Mouse (Mus musculus) stomach, embryonic 14.5 days (tissue): Measurements from ENCODE around the gene Cog6. TPM values are rescaled to one million over a fixed set of nuclear protein-coding genes. Genes with fewer than 3 reads are reported as not detected.
"Not testable (repeated sequence)": the region's sequence is repeated elsewhere in the genome, so short reads cannot be mapped to it uniquely, and the experiment has no call there.

Experiments
- ATAC-seq: fragments of 200-750 bp; cut with Nextera tagmentation; 2 replicates; pipeline ENCODE4 v1.8.0; 2017; ENCODE audit warnings: low read depth, moderate TSS enrichment; ENCODE audit not compliant: insufficient number of reproducible peaks, insufficient read depth, low FRiP score
- H3K27ac ChIP-seq: fragments of 300-500 bp; sonication (generic); 2 replicates; pipeline ENCODE4 v1.5.1; 2014; ENCODE audit warnings: mild to moderate bottlenecking, low read length, moderate library complexity, mixed read lengths
- H3K27me3 ChIP-seq: fragments of 300-500 bp; sonication (generic); 2 replicates; pipeline ENCODE4 v1.6.1; 2014; ENCODE audit warnings: low read length, control low read depth, mixed read lengths; ENCODE audit not compliant: control insufficient read depth, insufficient read depth
- H3K36me3 ChIP-seq: fragments of 300-500 bp; sonication (generic); 2 replicates; pipeline ENCODE4 v1.6.1; 2014; ENCODE audit warnings: mild to moderate bottlenecking, control low read depth, low read length, moderate library complexity, mixed read lengths; ENCODE audit not compliant: control insufficient read depth, insufficient read depth
- H3K4me1 ChIP-seq: fragments of 300-500 bp; sonication (generic); 2 replicates; pipeline ENCODE4 v1.6.1; 2014; ENCODE audit warnings: low read length, control low read depth, mixed read lengths; ENCODE audit not compliant: control insufficient read depth, insufficient read depth
- H3K4me2 ChIP-seq: fragments of 300-500 bp; sonication (generic); replicated peaks from 2 replicates; pipeline ENCODE4 v1.6.1; 2014; ENCODE audit warnings: low read depth, low read length, control low read depth
- H3K4me3 ChIP-seq: fragments of 300-500 bp; sonication (generic); 2 replicates; pipeline ENCODE4 v1.5.1; 2014; ENCODE audit warnings: low read depth, low read length, control low read depth
- H3K9ac ChIP-seq: fragments of 300-500 bp; sonication (generic); replicated peaks from 2 replicates; pipeline ENCODE4 v1.6.1; 2014; ENCODE audit warnings: low read depth, mild to moderate bottlenecking, control low read depth, low read length, moderate library complexity, mixed read lengths
- H3K9me3 ChIP-seq: fragments of 300-500 bp; sonication (generic); 2 replicates; pipeline ENCODE4 v1.6.1; 2016; ENCODE audit warnings: low read depth, low read length, control low read depth; ENCODE audit not compliant: control insufficient read depth
- WGBS: fragments of 180-500 bp; shearing (Covaris S2); extraction: QIAGEN DNeasy Blood & Tissue Kit; methylation state at CpG from one replicate; pipeline ENCODE4 v1.1.7; 2014; 5-methylcytosine and 5-hydroxymethylcytosine counted together
- polyA plus RNA-seq: library from polyadenylated mRNA; unstranded; fragments of >200 nt; fragmentation: Nextera tagmentation; extraction: Ambion mirVana; gene quantifications from 2 replicates; pipeline ENCODE4 v1.2.1, GENCODE M21; 2014

The Cog6 gene
- polyA plus RNA-seq, 1 experiment from 2014 or later, result 51.1 TPM

GRCm38 (mm10) chr3:52993296-52993695 is 23.7 kb downstream of the Cog6 start:
- no peak overlapping the region for H3K27ac ChIP-seq
- no peak overlapping the region for H3K4me3 ChIP-seq
- no peaks in the 10 kb centered on the region for H3K9me3 ChIP-seq
- ATAC-seq, result no peak
- no peaks in the 10 kb centered on the region for H3K4me1 ChIP-seq
- no peaks in the 10 kb centered on the region for H3K27me3 ChIP-seq
- H3K36me3 ChIP-seq, result peaks cover 33% of the 10 kb centered on the region
- 84% methylated on average over 9 of the region's 10 CpGs for WGBS
- no peak overlapping the region for H3K4me2 ChIP-seq
- H3K9ac ChIP-seq, result no peak overlapping the region

DNA sequence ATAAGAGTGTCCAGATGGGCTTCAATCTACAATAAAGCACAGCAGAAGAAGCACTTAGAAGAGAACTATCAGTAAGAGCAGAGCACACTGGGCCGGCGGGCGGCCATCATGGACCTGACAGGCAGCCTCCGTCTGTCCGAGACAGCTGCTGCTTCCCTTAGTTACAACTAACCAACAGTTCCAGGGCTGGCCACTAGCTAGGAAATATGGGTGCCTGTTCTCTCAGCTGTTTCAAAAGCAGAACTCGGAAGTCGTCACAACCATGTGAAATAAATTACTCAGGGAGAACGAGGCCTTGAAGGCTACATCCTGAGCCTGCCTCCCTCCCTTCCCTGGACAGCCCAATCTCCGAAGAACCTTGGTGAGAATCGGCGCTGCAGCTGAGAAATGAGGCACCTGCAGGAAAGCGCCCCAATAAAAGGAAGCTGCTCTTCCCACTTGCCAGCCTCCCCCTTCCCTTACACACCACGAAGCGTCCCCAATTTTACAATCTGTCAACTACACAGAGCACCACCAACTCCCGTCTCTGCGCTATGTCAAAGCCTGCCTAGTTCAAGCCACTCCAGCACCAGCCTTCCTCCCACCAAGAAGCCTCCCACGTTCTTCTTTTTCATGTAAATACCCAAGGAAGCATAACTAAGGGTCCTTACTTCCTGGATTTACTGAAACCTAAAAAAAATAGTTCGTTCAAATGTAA is 26.8 kb downstream of the Cog6 start:
- Histone ChIP-seq H3K4me2 (no peak overlapping the region), H3K9me3 (no peaks in the 10 kb centered on the region), H3K4me1 (no peaks in the 10 kb centered on the region), H3K4me3 (no peak overlapping the region), H3K9ac (no peak overlapping the region), H3K36me3 (peaks cover 29% of the 10 kb centered on the region), H3K27me3 (no peaks in the 10 kb centered on the region), H3K27ac (no peak overlapping the region)
- 60% methylated on average over 18 of the region's 18 CpGs for WGBS
- ATAC-seq, result no peak

- not testable (repeated sequence) for H3K27ac ChIP-seq, H3K4me3 ChIP-seq, H3K4me2 ChIP-seq, H3K27me3 ChIP-seq, H3K9me3 ChIP-seq, H3K4me1 ChIP-seq, ATAC-seq, H3K9ac ChIP-seq
- H3K36me3 ChIP-seq, result peaks cover 30% of the 10 kb centered on the region; the same call in 1 of the 2 replicates
- WGBS, result 69% methylated on average over 7 of the region's 7 CpGs
Observed at GRCm38 (mm10) chr3:52985508-52985941, 31.5 kb downstream of the Cog6 start.

- no peak overlapping the region for H3K4me2 ChIP-seq
- no peak for ATAC-seq
- no peak overlapping the region for H3K4me3 ChIP-seq
- no peaks in the 10 kb centered on the region for H3K4me1 ChIP-seq
- H3K9me3 ChIP-seq, result no peaks in the 10 kb centered on the region
- no peak overlapping the region for H3K9ac ChIP-seq
- H3K27me3 ChIP-seq, result no peaks in the 10 kb centered on the region
- no peak overlapping the region for H3K27ac ChIP-seq
- H3K36me3 ChIP-seq, result peaks cover 23% of the 10 kb centered on the region; the same call in 1 of the 2 replicates
- WGBS, result 91% methylated on average over 3 of the region's 3 CpGs
Observed at GRCm38 (mm10) chr3:52983772-52984171, 33.3 kb downstream of the Cog6 start.

DNA sequence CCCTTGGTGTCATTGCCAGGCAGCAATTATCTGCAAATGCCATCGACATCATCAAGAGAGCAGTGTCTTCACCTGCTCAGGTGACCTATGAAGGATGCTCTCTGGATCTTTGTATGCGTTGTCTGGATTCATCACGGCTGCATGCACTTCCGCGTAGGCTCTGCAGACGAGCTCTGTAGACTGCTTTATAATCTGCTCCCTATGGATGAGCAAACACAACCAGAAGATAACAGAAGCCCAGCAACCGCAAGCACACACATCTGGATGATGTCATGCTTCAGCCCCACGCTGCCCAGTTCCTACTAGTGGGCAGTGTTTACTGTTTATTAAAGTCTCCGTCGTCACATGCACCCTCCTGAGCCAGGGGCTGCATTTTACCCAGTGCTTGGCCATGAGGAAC is 34.0 kb downstream of the Cog6 start:
- Histone ChIP-seq H3K27ac (no peak overlapping the region), H3K4me1 (no peaks in the 10 kb centered on the region), H3K9me3 (no peaks in the 10 kb centered on the region), H3K9ac (no peak overlapping the region), H3K27me3 (no peaks in the 10 kb centered on the region), H3K4me2 (no peak overlapping the region), H3K4me3 (no peak overlapping the region), H3K36me3 (peaks cover 22% of the 10 kb centered on the region; the same call in 1 of the 2 replicates)
- WGBS, result 80% methylated on average over 10 of the region's 10 CpGs
- no peak for ATAC-seq

DNA sequence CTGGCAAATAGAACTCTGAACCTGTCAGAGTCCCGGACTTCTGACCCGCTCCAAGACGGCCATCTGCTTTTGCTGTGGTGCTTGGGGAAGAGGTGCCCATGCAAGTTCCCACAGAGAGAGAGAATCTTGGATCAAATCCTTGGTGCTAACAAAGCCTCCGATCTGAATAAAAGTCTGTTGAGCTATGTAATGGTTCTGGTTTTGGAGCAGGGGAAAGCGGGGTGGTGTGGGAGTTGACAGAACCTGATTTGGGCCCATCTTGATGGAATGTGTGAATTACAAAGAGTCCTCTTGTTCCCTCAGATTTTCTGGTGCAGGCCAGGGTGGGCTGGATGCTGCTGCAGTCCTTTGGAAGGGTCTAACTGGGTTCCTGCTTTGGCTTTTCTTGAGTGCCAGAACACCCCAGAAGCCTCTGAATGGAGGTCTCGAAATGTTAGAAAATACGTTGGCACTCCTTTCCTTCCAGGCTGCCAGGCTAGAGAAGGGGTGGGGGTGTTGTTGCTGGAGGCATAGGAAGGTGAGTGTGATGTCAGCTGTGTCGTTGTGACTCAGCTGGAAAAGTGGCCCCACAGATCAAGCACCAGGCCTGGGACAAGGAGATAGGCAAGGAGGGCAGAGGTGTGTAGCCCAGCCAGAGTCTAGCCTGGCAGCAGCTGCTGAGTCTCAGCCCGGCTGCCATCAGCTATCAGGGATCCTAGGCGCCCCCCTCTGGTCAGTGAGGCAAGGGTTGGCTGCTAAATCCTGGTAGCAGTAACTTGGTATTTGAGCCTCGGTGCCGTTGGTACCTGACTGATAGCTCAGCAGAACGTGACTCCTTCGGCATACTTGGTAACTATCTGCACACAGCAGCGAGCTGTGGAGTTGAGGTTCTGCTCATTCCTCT is 42.1 kb downstream of the Cog6 start:
- no peak overlapping the region for H3K4me3 ChIP-seq
- H3K4me2 ChIP-seq, result no peak overlapping the region
- H3K4me1 ChIP-seq, result 0 out of 2 replicates have a peak, but pooled peaks cover 5% of the 10 kb centered on the region
- WGBS, result 48% methylated on average over 15 of the region's 15 CpGs
- no peak overlapping the region for H3K9ac ChIP-seq
- H3K9me3 ChIP-seq, result no peaks in the 10 kb centered on the region
- no peaks in the 10 kb centered on the region for H3K36me3 ChIP-seq
- H3K27ac ChIP-seq, result no peak overlapping the region
- no peak for ATAC-seq
- no peaks in the 10 kb centered on the region for H3K27me3 ChIP-seq

GRCm38 (mm10) chr3:52972916-52973315 is 44.1 kb downstream of the Cog6 start:
- no peaks in the 10 kb centered on the region for H3K27me3 ChIP-seq
- no peaks in the 10 kb centered on the region for H3K9me3 ChIP-seq
- H3K4me3 ChIP-seq, result no peak overlapping the region
- 0 out of 2 replicates have a peak, but pooled peaks cover 5% of the 10 kb centered on the region for H3K4me1 ChIP-seq
- 83% methylated on average over 7 of the region's 7 CpGs for WGBS
- H3K4me2 ChIP-seq, result no peak overlapping the region
- no peak for ATAC-seq
- no peak overlapping the region for H3K27ac ChIP-seq
- no peaks in the 10 kb centered on the region for H3K36me3 ChIP-seq
- no peak overlapping the region for H3K9ac ChIP-seq

- Histone ChIP-seq H3K27me3 (no peaks in the 10 kb centered on the region), H3K4me3 (no peak overlapping the region), H3K4me2 (no peak overlapping the region), H3K36me3 (no peaks in the 10 kb centered on the region), H3K9ac (no peak overlapping the region), H3K4me1 (no peaks in the 10 kb centered on the region), H3K27ac (no peak overlapping the region), H3K9me3 (no peaks in the 10 kb centered on the region)
- ATAC-seq, result no peak
- 88% methylated on average over 5 of the region's 5 CpGs for WGBS
Observed at GRCm38 (mm10) chr3:52967046-52967445, 50.0 kb downstream of the Cog6 start.
